Mouse (Mus musculus) CH12.LX (cell line): Measurements from ENCODE around the gene Slc25a11. TPM values are rescaled to one million over a fixed set of nuclear protein-coding genes. Genes with fewer than 3 reads are reported as not detected.

Experiments used
- DNase-seq: peaks from one replicate; pipeline ENCODE4 v3.0.0-alpha.2; 2013; ENCODE audit errors: extremely low read depth
- H3K27ac ChIP-seq: 2 replicates; pipeline ENCODE4 v1.5.1; 2012; ENCODE audit warnings: low read depth, mild to moderate bottlenecking, control low read depth, moderate library complexity; ENCODE audit not compliant: insufficient read depth
- H3K27me3 ChIP-seq: replicated peaks from 2 replicates; pipeline ENCODE3; 2012; ENCODE audit warnings: inconsistent platforms
- H3K36me3 ChIP-seq, 2 experiments: replicated peaks in 1 of 2; 2 replicates each; pipeline versions ENCODE3 to v1.6.1; 2012; ENCODE audit warnings: inconsistent platforms in 1 of 2, low read length in 1 of 2, mild to moderate bottlenecking in 1 of 2, mixed read lengths in 1 of 2, moderate library complexity in 1 of 2; ENCODE audit not compliant: control insufficient read depth in 1 of 2, insufficient read depth in 1 of 2
- H3K4me1 ChIP-seq, 2 experiments: 2 replicates each; pipeline ENCODE4 v1.6.1; 2012; ENCODE audit warnings: inconsistent platforms in 1 of 2, moderate library complexity in 1 of 2; ENCODE audit not compliant: insufficient read depth in 2 of 2, control insufficient read depth in 1 of 2
- H3K4me2 ChIP-seq: 2 replicates; pipeline ENCODE4 v1.6.1; 2012; ENCODE audit warnings: low read depth, mild to moderate bottlenecking, control low read depth; ENCODE audit not compliant: poor library complexity, insufficient read depth, severe bottlenecking
- H3K4me3 ChIP-seq, 3 experiments: fragments of 150-350 bp in 1 of 3; sonication (generic) in 1 of 3; replicated peaks in 1 of 3; 2 replicates each; pipeline versions ENCODE3 to v1.5.1; 2011 to 2012; ENCODE audit warnings: low read depth in 2 of 3, low read length in 2 of 3, mild to moderate bottlenecking in 2 of 3, moderate library complexity in 2 of 3, control low read depth in 1 of 3, improper control_type of control experiment in 1 of 3, inconsistent platforms in 1 of 3, mixed read lengths in 1 of 3; ENCODE audit not compliant: poor library complexity in 1 of 3
- H3K79me2 ChIP-seq: replicated peaks from 2 replicates; pipeline ENCODE4 v1.6.1; 2012; ENCODE audit warnings: mild to moderate bottlenecking, moderate library complexity; ENCODE audit not compliant: control insufficient read depth, poor library complexity, insufficient read depth, severe bottlenecking; ENCODE audit errors: extremely low read depth
- H3K9ac ChIP-seq: 2 replicates; pipeline ENCODE4 v1.6.1; 2012; ENCODE audit warnings: low read depth, mild to moderate bottlenecking, control low read depth, moderate library complexity; ENCODE audit not compliant: insufficient read depth
- H3K9me3 ChIP-seq: replicated peaks from 2 replicates; pipeline ENCODE3; 2012; ENCODE audit warnings: low read length, inconsistent platforms, mixed read lengths
- BHLHE40 ChIP-seq: IDR thresholded peaks from 2 replicates; pipeline ENCODE4 v1.6.1; 2011; ENCODE audit warnings: mild to moderate bottlenecking, low read depth, low read length, improper control_type of control experiment
- CHD1 ChIP-seq: IDR thresholded peaks from 2 replicates; pipeline ENCODE4 v1.6.1; 2012; ENCODE audit warnings: low read depth, low read length, improper control_type of control experiment, inconsistent platforms
- CHD2 ChIP-seq: IDR thresholded peaks from 2 replicates; pipeline ENCODE4 v1.6.1; 2011; ENCODE audit warnings: low read length, improper control_type of control experiment
- CTCF ChIP-seq, 2 experiments: IDR thresholded peaks in 1 of 2; conservative IDR thresholded peaks in 1 of 2; 2 replicates each; pipeline ENCODE4 v1.5.1; 2011 to 2012; ENCODE audit warnings: low read depth in 2 of 2, low read length in 2 of 2, improper control_type of control experiment in 1 of 2, inconsistent platforms in 1 of 2, mild to moderate bottlenecking in 1 of 2, moderate library complexity in 1 of 2
- E2F4 ChIP-seq: IDR thresholded peaks from 2 replicates; pipeline ENCODE4 v1.6.1; 2011; ENCODE audit warnings: low read depth, low read length, improper control_type of control experiment; ENCODE audit not compliant: insufficient replicate concordance
- ELF1 ChIP-seq: IDR thresholded peaks from 2 replicates; pipeline ENCODE4 v1.6.1; 2014; ENCODE audit warnings: low read depth, mild to moderate bottlenecking, inconsistent platforms, low read length, improper control_type of control experiment
- EP300 ChIP-seq: IDR thresholded peaks from 2 replicates; pipeline ENCODE4 v1.6.1; 2011; ENCODE audit warnings: low read length, improper control_type of control experiment
- ETS1 ChIP-seq: conservative IDR thresholded peaks from 2 replicates; pipeline ENCODE4 v1.6.1; 2012; ENCODE audit warnings: low read depth, mild to moderate bottlenecking, inconsistent platforms, low read length, improper control_type of control experiment, moderate library complexity
- GABPA ChIP-seq: IDR thresholded peaks from 2 replicates; pipeline ENCODE4 v1.6.1; 2012; ENCODE audit warnings: low read depth, low read length, improper control_type of control experiment, inconsistent platforms; ENCODE audit not compliant: insufficient replicate concordance
- HCFC1 ChIP-seq: IDR thresholded peaks from 2 replicates; pipeline ENCODE4 v1.6.1; 2012; ENCODE audit warnings: low read depth, mild to moderate bottlenecking, inconsistent platforms, low read length, improper control_type of control experiment
- IRF4 ChIP-seq: IDR thresholded peaks from 2 replicates; pipeline ENCODE4 v1.6.1; 2014; ENCODE audit warnings: low read depth, mild to moderate bottlenecking, inconsistent platforms, low read length, improper control_type of control experiment
- JUN ChIP-seq: IDR thresholded peaks from 2 replicates; pipeline ENCODE4 v1.6.1; 2011; ENCODE audit warnings: low read depth, mild to moderate bottlenecking, low read length, improper control_type of control experiment, moderate library complexity; ENCODE audit not compliant: insufficient read depth
- JUND ChIP-seq: conservative IDR thresholded peaks from 2 replicates; pipeline ENCODE4 v1.6.1; 2011; ENCODE audit warnings: low read depth, low read length, improper control_type of control experiment
- KAT2A ChIP-seq: IDR thresholded peaks from 2 replicates; pipeline ENCODE4 v1.6.1; 2012; ENCODE audit warnings: low read length, improper control_type of control experiment, inconsistent platforms; ENCODE audit not compliant: insufficient replicate concordance
- MAFK ChIP-seq: IDR thresholded peaks from 2 replicates; pipeline ENCODE4 v1.6.1; 2011; ENCODE audit warnings: low read length, improper control_type of control experiment; ENCODE audit not compliant: insufficient replicate concordance
- MAX ChIP-seq: IDR thresholded peaks from 2 replicates; pipeline ENCODE4 v1.6.1; 2011; ENCODE audit warnings: low read length, improper control_type of control experiment
- MAZ ChIP-seq: IDR thresholded peaks from 2 replicates; pipeline ENCODE4 v1.6.1; 2012; ENCODE audit warnings: low read depth, mild to moderate bottlenecking, inconsistent platforms, low read length, improper control_type of control experiment, moderate library complexity
- MEF2A ChIP-seq: IDR thresholded peaks from 2 replicates; pipeline ENCODE4 v1.6.1; 2014; ENCODE audit warnings: low read depth, mild to moderate bottlenecking, inconsistent platforms, low read length, improper control_type of control experiment, borderline replicate concordance
- MXI1 ChIP-seq: IDR thresholded peaks from 2 replicates; pipeline ENCODE4 v1.6.1; 2011; ENCODE audit warnings: mild to moderate bottlenecking, low read depth, low read length, improper control_type of control experiment
- MYC ChIP-seq: IDR thresholded peaks from 2 replicates; pipeline ENCODE4 v1.6.1; 2011; ENCODE audit warnings: low read depth, mild to moderate bottlenecking, improper control_type of control experiment, low read length
- NELFE ChIP-seq: IDR thresholded peaks from 2 replicates; pipeline ENCODE4 v1.6.1; 2011; ENCODE audit warnings: low read depth, low read length, improper control_type of control experiment
- NRF1 ChIP-seq: IDR thresholded peaks from 2 replicates; pipeline ENCODE4 v1.6.1; 2014; ENCODE audit warnings: low read depth, mild to moderate bottlenecking, inconsistent platforms, low read length, improper control_type of control experiment, moderate library complexity
- PAX5 ChIP-seq: IDR thresholded peaks from 2 replicates; pipeline ENCODE4 v1.6.1; 2012; ENCODE audit warnings: low read length, inconsistent platforms, mixed read lengths
- POLR2A ChIP-seq: IDR thresholded peaks from 2 replicates; pipeline ENCODE4 v1.6.1; 2011; ENCODE audit warnings: low read depth, mild to moderate bottlenecking, improper control_type of control experiment, low read length
- POLR2AphosphoS2 ChIP-seq: IDR thresholded peaks from 2 replicates; pipeline ENCODE4 v1.6.1; 2011; ENCODE audit warnings: low read depth, low read length, improper control_type of control experiment
- RAD21 ChIP-seq: IDR thresholded peaks from 2 replicates; pipeline ENCODE4 v1.6.1; 2011; ENCODE audit warnings: low read depth, mild to moderate bottlenecking, low read length, improper control_type of control experiment, moderate library complexity
- RCOR1 ChIP-seq: conservative IDR thresholded peaks from 2 replicates; pipeline ENCODE4 v1.6.1; 2012; ENCODE audit warnings: low read depth, mild to moderate bottlenecking, inconsistent platforms, low read length, improper control_type of control experiment
- SIN3A ChIP-seq: IDR thresholded peaks from 2 replicates; pipeline ENCODE4 v1.6.1; 2012; ENCODE audit warnings: low read length, improper control_type of control experiment, inconsistent platforms
- SMC3 ChIP-seq: IDR thresholded peaks from 2 replicates; pipeline ENCODE4 v1.6.1; 2011; ENCODE audit warnings: low read depth, low read length, improper control_type of control experiment
- TBP ChIP-seq: conservative IDR thresholded peaks from 2 replicates; pipeline ENCODE4 v1.6.1; 2011; ENCODE audit warnings: low read depth, low read length, improper control_type of control experiment
- TCF12 ChIP-seq: IDR thresholded peaks from 2 replicates; pipeline ENCODE4 v1.6.1; 2014; ENCODE audit warnings: low read depth, mild to moderate bottlenecking, inconsistent platforms, low read length, improper control_type of control experiment
- UBTF ChIP-seq: IDR thresholded peaks from 2 replicates; pipeline ENCODE4 v1.6.1; 2012; ENCODE audit warnings: low read depth, mild to moderate bottlenecking, inconsistent platforms, low read length, improper control_type of control experiment, moderate library complexity
- USF1 ChIP-seq: IDR thresholded peaks from 2 replicates; pipeline ENCODE4 v1.6.1; 2014; ENCODE audit warnings: low read depth, mild to moderate bottlenecking, inconsistent platforms, low read length, improper control_type of control experiment
- USF2 ChIP-seq: conservative IDR thresholded peaks from 2 replicates; pipeline ENCODE4 v1.6.1; 2011; ENCODE audit warnings: low read depth, low read length, improper control_type of control experiment
- ZC3H11A ChIP-seq: IDR thresholded peaks from 2 replicates; pipeline ENCODE4 v1.6.1; 2012; ENCODE audit warnings: low read depth, mild to moderate bottlenecking, inconsistent platforms, low read length, improper control_type of control experiment
- ZKSCAN1 ChIP-seq: IDR thresholded peaks from 2 replicates; pipeline ENCODE4 v1.6.1; 2012; ENCODE audit warnings: low read depth, inconsistent platforms, low read length, improper control_type of control experiment, borderline replicate concordance
- ZMIZ1 ChIP-seq: IDR thresholded peaks from 2 replicates; pipeline ENCODE4 v1.6.1; 2012; ENCODE audit warnings: low read depth, mild to moderate bottlenecking, inconsistent platforms, low read length, improper control_type of control experiment
- ZNF384 ChIP-seq: IDR thresholded peaks from 2 replicates; pipeline ENCODE4 v1.6.1; 2012; ENCODE audit warnings: low read depth, low read length, improper control_type of control experiment, inconsistent platforms
- dilution Hi-C: fragments of 300-500 bp; cut with MboI; formaldehyde crosslinking; loops from 2 replicates; pipeline ENCODE4 v1.14.3; 2020; ENCODE audit warnings: low sequenced_read_pairs; ENCODE audit not compliant: extremely low pct_unique_long_range_greater_than_20kb, extremely low pct_ligation_motif_present
- in situ Hi-C: fragments of 300-500 bp; cut with MboI; formaldehyde crosslinking; loops from 3 replicates; pipeline ENCODE4 v1.14.3; 2019; ENCODE audit warnings: low sequenced_read_pairs, low pct_ligation_motif_present, low pct_unique_long_range_greater_than_20kb, mixed read lengths
- polyA plus RNA-seq: library from polyadenylated mRNA; unstranded; fragments of >175 nt; gene quantifications from 2 replicates; pipeline ENCODE4 v1.2.1, GENCODE M21; 2012; ENCODE audit warnings: low read depth; ENCODE audit not compliant: insufficient read length
- total RNA-seq, 2 experiments: library from RNA; depleted of rRNA; stranded (reverse); fragments of 300-350 nt in 1 of 2; fragments of >200 nt in 1 of 2; gene quantifications; 2 replicates each; pipeline ENCODE4 v1.2.3; 2012 to 2014

Gene Slc25a11
- total and polyA plus RNA-seq, 3 experiments = 99.0 to 135 (median 132) TPM

GRCm38 (mm10) chr11:70650322-70651175, 3.3 kb upstream of the Slc25a11 start:
- no peak for TF ChIP-seq ZC3H11A
- 0 out of 2 replicates have a peak, but pooled peaks have one; percentile 4 for TF ChIP-seq MXI1
- 0 out of 2 replicates have a peak, but pooled peaks have one; percentile 20 for TF ChIP-seq TCF12
- TF ChIP-seq CHD2 = peak; percentile 12
- no peak for TF ChIP-seq ETS1
- TF ChIP-seq ELF1 = no peak
- TF ChIP-seq MEF2A = no peak
- TF ChIP-seq NRF1 = no peak
- no peak for TF ChIP-seq SMC3
- no peak for TF ChIP-seq ZKSCAN1
- no peak for TF ChIP-seq E2F4
- TF ChIP-seq IRF4 = peak; percentile 70
- TF ChIP-seq POLR2AphosphoS2 = peak; percentile 71
- no peak for TF ChIP-seq CTCF (conservative IDR thresholded peaks at IDR 0.05 in 1 of 2, IDR thresholded peaks at IDR 0.05 in 1 of 2; ENCODE audit: low read depth in 2 of 2, low read length in 2 of 2)
- no peak for TF ChIP-seq MAFK
- TF ChIP-seq USF1 = no peak
- no peak for TF ChIP-seq KAT2A
- no peak for TF ChIP-seq ZMIZ1
- no peak for TF ChIP-seq UBTF
- no peak for TF ChIP-seq GABPA
- peak; percentile 94 for TF ChIP-seq ZNF384
- TF ChIP-seq TBP = no peak
- TF ChIP-seq EP300 = 0 out of 2 replicates have a peak, but pooled peaks have one; percentile 24
- no peak for TF ChIP-seq RAD21
- 0 out of 2 replicates have a peak, but pooled peaks have one; percentile 22 for TF ChIP-seq MYC
- no peak for TF ChIP-seq JUN
- peak; percentile 88 for TF ChIP-seq MAZ
- TF ChIP-seq HCFC1 = no peak
- TF ChIP-seq BHLHE40 = no peak
- TF ChIP-seq NELFE = no peak
- TF ChIP-seq PAX5 = no peak
- TF ChIP-seq RCOR1 = 0 out of 2 replicates have a peak, but pooled peaks have one; percentile 13
- TF ChIP-seq SIN3A = peak; percentile 35; the same call in 1 of the 2 replicates
- no peak for TF ChIP-seq JUND
- no peak for TF ChIP-seq CHD1
- TF ChIP-seq MAX = no peak
- no peak for TF ChIP-seq USF2
- peak; percentile 61 for TF ChIP-seq POLR2A
- TF ChIP-seq, all 38 proteins: peak for 12
- dilution Hi-C loops = no loop called here
- peaks cover 38 to 53% of the 10 kb centered on the region in 2 experiments for H3K36me3 ChIP-seq
- H3K27me3 ChIP-seq = no peaks in the 10 kb centered on the region
- in situ Hi-C loops = no loop called here
- H3K9me3 ChIP-seq = no peaks in the 10 kb centered on the region
- H3K4me2 ChIP-seq = peak overlapping the region; percentile 50
- peaks cover 76% of the 10 kb centered on the region for H3K79me2 ChIP-seq
- H3K4me1 ChIP-seq = peaks cover 22 to 49% of the 10 kb centered on the region in 2 experiments
- H3K27ac ChIP-seq = peak overlapping the region; percentile 55
- H3K4me3 ChIP-seq = peak overlapping the region in 1 of 3 experiments; percentile 7
- peak overlapping the region; percentile 9; the same call in 1 of the 2 replicates for H3K9ac ChIP-seq
- DNase-seq = peak; percentile 82
